Mouse (Mus musculus): ENCODE measurements around the gene Zbtb34. TPM values are rescaled to one million over a fixed set of nuclear protein-coding genes. Genes with fewer than 3 reads are reported as not detected.

The Zbtb34 gene
- total RNA-seq, 4 experiments from 2014 or later, result 12.1 to 15.1 (median 12.9) TPM

GRCm38 (mm10) chr2:33402236-33402635 is 28.9 kb downstream of the Zbtb34 start:
- DNase-seq (ENCODE audit: low spot score in 2 of 2), result peak; percentile 56 to 79

- no peak for DNase-seq (ENCODE audit: low spot score in 2 of 2)
Observed at GRCm38 (mm10) chr2:33401217-33401616, 29.9 kb downstream of the Zbtb34 start.

- no peak for DNase-seq (ENCODE audit: low spot score in 2 of 2)
Observed at GRCm38 (mm10) chr2:33400541-33400940, 30.6 kb downstream of the Zbtb34 start.

GRCm38 (mm10) chr2:33399091-33399490 is 32.0 kb downstream of the Zbtb34 start:
- no peak for DNase-seq (ENCODE audit: low spot score in 2 of 2)

- DNase-seq (ENCODE audit: low spot score in 2 of 2), result no peak
Observed at GRCm38 (mm10) chr2:33397036-33397435, 34.1 kb downstream of the Zbtb34 start.

GRCm38 (mm10) chr2:33395053-33395452 is 36.1 kb downstream of the Zbtb34 start:
- no peak for DNase-seq (ENCODE audit: low spot score in 2 of 2)

GRCm38 (mm10) chr2:33393951-33394635 is 37.0 kb downstream of the Zbtb34 start:
- peak; percentile 58 to 59 for DNase-seq (ENCODE audit: low spot score in 2 of 2)

GRCm38 (mm10) chr2:33393021-33393420 is 38.1 kb downstream of the Zbtb34 start:
- no peak for DNase-seq (ENCODE audit: low spot score in 2 of 2)

- no peak for DNase-seq (ENCODE audit: low spot score in 2 of 2)
Observed at GRCm38 (mm10) chr2:33371648-33372408, 59.3 kb downstream of the Zbtb34 start.

- DNase-seq (ENCODE audit: low spot score in 2 of 2), result peak; percentile 97 to 98
Observed at GRCm38 (mm10) chr2:33370777-33371647, 60.1 kb downstream of the Zbtb34 start, which contains the start of gene Ralgps1. Gene Ralgps1 (minus strand): TSS chr2:33371486.

GRCm38 (mm10) chr2:33370276-33370776 is 60.8 kb downstream of the Zbtb34 start:
- no peak for DNase-seq (ENCODE audit: low spot score in 2 of 2)

- DNase-seq (ENCODE audit: low spot score in 2 of 2), result no peak
Observed at GRCm38 (mm10) chr2:33369453-33369852, 61.7 kb downstream of the Zbtb34 start.

GRCm38 (mm10) chr2:33368486-33368885 is 62.6 kb downstream of the Zbtb34 start:
- no peak for DNase-seq (ENCODE audit: low spot score in 2 of 2)

GRCm38 (mm10) chr2:33365703-33366471 is 65.2 kb downstream of the Zbtb34 start:
- DNase-seq (ENCODE audit: low spot score in 2 of 2), result peak; percentile 60 to 63

- DNase-seq (ENCODE audit: low spot score in 2 of 2), result no peak
Observed at GRCm38 (mm10) chr2:33364656-33365055, 66.5 kb downstream of the Zbtb34 start.

GRCm38 (mm10) chr2:33363890-33364289 is 67.2 kb downstream of the Zbtb34 start:
- DNase-seq (ENCODE audit: low spot score in 2 of 2), result no peak

GRCm38 (mm10) chr2:33361139-33361716 is 69.9 kb downstream of the Zbtb34 start:
- DNase-seq (ENCODE audit: low spot score in 2 of 2), result no peak

- no peak for DNase-seq (ENCODE audit: low spot score in 2 of 2)
Observed at GRCm38 (mm10) chr2:33360564-33360963, 70.6 kb downstream of the Zbtb34 start.

GRCm38 (mm10) chr2:33359184-33359583 is 71.9 kb downstream of the Zbtb34 start:
- no peak for DNase-seq (ENCODE audit: low spot score in 2 of 2)

- DNase-seq (ENCODE audit: low spot score in 2 of 2), result no peak
Observed at GRCm38 (mm10) chr2:33357250-33357838, 73.8 kb downstream of the Zbtb34 start.

Data from layer of hippocampus, adult 8-10 months (tissue).